Mouse (Mus musculus): ENCODE results near the gene Cdc42bpa. TPM values are rescaled to one million over a fixed set of nuclear protein-coding genes. Genes with fewer than 3 reads are reported as not detected.

Cdc42bpa gene
- total RNA-seq, 1 experiment from 2014 or later = 2.0 TPM

DNA sequence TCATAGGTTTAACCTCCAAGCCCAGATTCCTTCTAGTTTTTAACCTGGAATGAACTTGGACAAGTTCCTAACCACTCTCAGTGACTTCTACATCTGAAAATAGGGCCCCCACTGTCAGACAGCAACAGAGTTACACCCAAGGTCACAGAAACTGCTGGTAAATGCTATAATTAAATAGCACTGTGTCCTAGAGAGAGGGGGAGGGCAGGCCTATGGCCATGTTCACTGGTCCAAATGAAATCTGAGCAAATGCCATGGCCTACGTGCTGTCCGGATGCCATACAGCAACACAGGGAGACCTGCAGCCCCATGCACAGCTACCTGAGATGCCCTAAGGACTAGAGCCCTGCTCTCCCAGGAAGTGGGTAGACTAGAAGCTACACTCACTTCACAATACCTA lies 219.6 kb downstream of the Cdc42bpa start:
- no peak for ATAC-seq (replicated peaks; ENCODE audit: insufficient number of reproducible peaks, low FRiP score, low TSS enrichment, poor library complexity, severe bottlenecking)

DNA sequence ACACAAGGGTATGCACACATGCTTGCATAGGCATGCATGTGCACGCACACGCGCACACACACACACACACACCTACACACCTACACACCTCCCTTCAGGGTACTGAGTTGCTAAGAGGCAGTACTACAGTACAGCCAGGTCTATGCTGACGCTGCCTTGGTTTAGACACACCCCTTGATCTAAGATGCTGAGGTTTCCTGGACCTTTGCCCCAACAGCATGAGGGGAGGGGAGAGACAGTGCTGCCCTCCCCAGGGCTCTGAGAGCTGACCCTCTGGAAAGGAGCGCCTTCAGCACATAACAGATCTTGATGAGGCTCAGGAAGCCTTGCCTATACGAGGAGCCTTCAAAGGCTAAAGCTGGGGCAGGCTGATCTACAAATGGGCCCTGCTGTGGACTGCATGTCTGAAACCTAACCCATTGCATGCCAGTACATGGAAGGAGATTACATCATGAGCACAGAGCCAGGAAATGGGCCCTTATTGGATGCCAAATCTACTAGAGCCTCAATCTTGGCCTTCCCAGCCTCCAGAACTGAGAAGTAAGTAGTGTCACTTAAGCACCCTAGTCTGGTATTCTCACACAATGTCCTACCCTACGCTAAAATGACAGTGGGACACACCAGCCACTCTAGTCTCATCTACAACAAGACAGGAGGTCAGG lies 221.2 kb downstream of the Cdc42bpa start:
- ATAC-seq (replicated peaks; ENCODE audit: insufficient number of reproducible peaks, low FRiP score, low TSS enrichment, poor library complexity, severe bottlenecking) = no peak

DNA sequence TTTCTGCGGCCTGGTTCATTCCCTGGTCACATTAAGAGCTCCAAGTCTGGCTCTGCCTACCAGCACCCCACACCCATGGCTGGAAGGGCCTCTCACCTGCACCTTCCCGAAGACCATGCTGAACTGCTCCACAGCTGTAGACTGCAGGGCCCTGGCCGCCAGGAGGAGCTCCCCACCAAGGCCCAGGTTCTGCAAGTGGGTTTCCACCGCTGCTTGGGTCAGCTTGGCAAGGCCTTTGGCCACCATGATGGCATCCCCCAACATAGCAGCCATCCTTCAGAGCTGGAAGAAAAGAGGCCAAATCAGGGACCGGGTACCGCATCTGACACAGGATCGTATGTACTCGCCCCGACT lies 221.7 kb downstream of the Cdc42bpa start:
- ATAC-seq (replicated peaks; ENCODE audit: insufficient number of reproducible peaks, low FRiP score, low TSS enrichment, poor library complexity, severe bottlenecking) = no peak

DNA sequence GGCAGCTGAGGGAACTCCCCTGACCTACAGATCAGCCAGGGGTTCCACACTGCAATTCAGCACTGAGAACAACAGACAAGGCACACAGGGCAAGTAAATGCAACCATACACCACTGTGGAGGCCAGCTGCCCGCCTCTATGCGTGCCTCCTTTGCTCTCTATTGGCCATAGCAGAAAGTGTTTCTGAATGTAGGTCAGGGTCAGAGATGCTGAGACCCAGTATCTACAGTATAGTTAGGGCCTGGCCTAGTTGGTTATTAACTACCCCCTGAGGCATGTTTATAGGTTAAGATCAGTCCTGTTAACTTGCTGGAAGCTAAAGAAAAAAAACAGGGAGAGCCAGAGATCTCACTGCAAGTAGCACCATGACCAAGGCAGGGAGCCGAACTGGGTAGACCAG lies 222.5 kb downstream of the Cdc42bpa start:
- no peak for ATAC-seq (replicated peaks; ENCODE audit: insufficient number of reproducible peaks, low FRiP score, low TSS enrichment, poor library complexity, severe bottlenecking)

DNA sequence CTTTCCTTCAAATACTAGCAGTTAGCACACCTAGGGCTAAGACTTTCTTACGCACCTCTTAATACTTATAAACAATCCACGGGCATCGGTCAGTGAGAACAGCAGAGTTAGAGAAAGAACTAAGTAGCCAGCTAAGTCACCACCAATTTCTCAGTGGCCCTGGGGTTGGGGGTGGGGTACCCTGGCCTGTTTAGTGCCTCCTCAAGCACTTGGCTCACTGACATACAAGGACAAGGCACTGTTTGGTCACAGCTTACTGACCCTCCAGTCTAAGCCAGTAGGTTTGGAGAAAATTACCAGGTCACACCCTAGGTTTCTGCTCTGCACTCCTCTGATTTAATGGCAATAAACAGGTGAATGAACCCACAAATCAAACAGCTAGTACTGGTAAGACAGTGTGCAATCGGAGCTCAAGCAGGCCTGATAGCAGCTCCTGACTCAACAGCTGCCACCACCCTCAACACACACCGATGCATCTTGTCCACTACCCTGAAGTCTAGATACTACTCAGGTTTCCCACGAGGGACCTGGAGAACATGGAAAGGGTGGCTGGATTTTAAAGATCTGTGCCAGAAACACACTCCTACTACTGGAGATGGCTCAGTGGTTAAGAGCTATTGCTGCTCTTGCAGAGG lies 223.4 kb downstream of the Cdc42bpa start:
- no peak for ATAC-seq (replicated peaks; ENCODE audit: insufficient number of reproducible peaks, low FRiP score, low TSS enrichment, poor library complexity, severe bottlenecking)

DNA sequence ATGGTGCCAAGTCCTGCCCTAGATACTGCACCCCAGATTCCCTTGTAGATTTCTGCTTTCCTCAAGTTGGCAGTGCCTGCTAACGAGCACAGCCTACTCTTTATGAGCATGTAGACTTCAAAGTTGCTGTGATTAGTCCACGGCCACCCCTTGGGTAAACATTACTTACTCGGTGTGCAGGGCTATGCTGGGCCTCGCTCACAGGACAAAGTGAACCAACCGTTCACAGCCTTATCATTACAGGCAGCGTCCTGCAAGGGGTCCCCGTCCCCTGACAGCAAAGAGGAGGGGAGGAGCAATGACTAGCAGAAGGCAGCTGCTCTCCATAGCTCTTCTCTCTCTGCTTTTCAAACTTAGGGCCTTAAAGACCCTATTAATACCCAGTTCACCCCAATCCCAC lies 224.5 kb downstream of the Cdc42bpa start:
- no peak for ATAC-seq (replicated peaks; ENCODE audit: insufficient number of reproducible peaks, low FRiP score, low TSS enrichment, poor library complexity, severe bottlenecking)

DNA sequence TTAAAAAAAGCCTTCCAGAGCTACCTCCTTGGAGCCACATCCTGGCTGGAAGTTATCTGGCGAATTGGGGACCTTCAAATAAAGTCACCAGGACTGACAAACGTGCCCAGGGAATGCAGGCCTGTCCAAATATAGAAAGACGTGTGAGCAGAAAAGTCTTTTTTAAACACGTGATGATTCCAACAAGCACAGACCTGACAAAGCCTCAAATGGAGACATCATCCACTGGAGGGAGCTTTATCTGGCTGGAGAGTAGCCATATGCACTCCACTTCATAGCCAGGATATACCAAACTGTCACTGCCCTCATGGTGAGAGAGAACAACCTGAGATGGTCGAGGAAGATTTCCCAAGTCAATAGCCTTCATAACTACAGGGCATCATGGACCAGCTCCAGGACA lies 225.6 kb downstream of the Cdc42bpa start:
- ATAC-seq (replicated peaks; ENCODE audit: insufficient number of reproducible peaks, low FRiP score, low TSS enrichment, poor library complexity, severe bottlenecking) = no peak

DNA sequence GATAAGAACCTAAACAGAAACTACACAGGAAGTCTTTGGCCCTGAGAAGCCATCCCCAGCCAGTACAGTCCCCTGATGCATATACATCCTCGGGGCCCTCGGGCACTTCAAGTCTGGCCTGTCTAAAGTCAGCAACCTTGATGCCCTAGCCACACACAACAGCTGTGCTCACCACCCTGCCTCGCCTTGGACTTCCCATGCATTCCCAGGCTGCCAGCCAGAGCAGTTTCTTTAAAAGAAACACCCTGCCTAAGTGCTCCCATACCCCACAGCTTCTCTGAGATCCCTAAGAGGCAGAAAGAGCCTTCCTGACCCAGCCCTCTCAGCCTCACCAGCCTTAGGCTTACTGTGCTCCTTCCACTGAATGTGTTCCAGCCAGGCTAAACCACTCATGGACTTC lies 226.1 kb downstream of the Cdc42bpa start:
- no peak for ATAC-seq (replicated peaks; ENCODE audit: insufficient number of reproducible peaks, low FRiP score, low TSS enrichment, poor library complexity, severe bottlenecking)

DNA sequence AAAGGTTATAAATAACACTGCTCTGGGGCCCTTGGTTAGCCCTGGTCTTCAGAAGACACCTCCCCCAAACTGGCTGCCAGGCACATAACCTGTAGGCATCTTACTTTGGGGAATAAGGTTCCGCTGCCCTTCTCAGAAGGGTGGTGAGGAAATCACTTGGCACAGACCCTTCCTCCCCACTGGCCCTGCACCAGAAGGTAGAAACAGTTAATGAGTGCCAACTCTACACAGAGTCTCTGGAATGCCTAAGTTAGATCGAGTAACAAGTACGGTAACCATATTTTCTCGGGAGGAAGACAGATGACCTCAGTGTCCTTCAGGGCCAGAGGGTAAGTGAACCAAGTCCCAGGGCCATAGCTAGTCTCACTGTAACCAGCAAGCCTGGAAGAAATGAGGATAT lies 228.7 kb downstream of the Cdc42bpa start:
- ATAC-seq (replicated peaks; ENCODE audit: insufficient number of reproducible peaks, low FRiP score, low TSS enrichment, poor library complexity, severe bottlenecking) = no peak

DNA sequence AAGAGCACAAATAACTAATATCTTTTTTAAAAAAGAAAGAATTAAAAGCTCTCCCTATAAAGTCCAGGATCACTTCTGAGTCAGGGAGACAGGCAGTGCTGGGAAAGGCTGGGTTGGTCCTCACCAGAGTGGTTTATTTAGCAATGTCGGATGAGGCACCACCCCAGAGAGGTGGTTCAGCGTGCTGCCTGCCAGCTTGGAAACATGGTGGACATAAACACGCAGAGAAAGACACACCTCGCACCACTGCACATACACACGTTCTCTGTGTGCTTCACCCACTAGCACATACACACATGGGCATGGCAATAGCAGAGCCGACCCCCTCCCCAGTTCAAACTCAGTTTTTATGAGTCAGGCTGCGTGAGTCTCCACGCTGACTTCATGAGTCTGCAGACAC lies 230.8 kb downstream of the Cdc42bpa start:
- no peak for ATAC-seq (replicated peaks; ENCODE audit: insufficient number of reproducible peaks, low FRiP score, low TSS enrichment, poor library complexity, severe bottlenecking)

DNA sequence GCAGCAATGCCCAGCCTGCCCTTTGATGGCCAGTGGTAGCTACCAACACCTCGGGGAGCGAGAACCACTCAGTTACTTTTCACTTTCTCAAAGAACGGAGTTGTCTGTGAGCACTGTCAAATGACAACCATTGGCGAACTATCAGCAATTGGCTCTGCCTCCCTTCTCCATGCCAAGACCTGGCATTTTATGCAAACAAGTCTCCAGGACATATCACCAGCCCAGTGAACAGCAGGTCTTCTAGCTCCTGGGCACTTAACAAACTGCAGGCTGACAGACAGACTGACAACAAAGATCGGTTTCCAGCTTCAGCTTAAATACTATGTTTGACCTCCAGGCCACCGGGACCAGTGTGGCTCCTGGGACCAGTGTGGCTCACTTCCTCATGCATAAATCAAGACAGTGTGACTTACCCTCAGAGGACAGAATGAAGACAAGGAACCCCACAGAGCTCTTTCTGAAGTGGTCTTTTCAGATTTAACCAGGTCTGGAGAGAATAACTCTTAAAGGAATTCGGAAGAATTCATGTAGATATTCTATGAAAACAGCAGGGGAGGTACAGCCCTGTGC lies 231.5 kb downstream of the Cdc42bpa start:
- ATAC-seq (replicated peaks; ENCODE audit: insufficient number of reproducible peaks, low FRiP score, low TSS enrichment, poor library complexity, severe bottlenecking) = no peak

DNA sequence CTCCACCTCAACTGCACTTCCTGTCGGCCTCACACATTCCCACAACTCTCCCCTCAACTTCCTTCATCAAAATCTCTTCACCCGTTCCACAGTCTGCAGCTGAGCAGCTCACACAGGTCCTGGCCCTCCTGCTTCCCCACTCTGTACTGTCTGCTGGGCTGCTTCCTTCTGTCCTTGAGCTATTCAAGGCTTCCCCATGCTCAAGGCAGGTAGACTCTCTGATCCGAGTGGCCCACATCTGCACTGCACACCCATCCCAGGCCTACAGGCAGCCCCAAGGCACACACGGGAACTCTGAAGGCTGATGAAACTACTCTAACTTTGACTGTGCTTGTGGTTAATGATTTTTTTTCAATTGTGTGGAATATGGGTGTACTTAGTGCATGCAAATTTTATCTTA lies 232.6 kb downstream of the Cdc42bpa start:
- no peak for ATAC-seq (replicated peaks; ENCODE audit: insufficient number of reproducible peaks, low FRiP score, low TSS enrichment, poor library complexity, severe bottlenecking)

DNA sequence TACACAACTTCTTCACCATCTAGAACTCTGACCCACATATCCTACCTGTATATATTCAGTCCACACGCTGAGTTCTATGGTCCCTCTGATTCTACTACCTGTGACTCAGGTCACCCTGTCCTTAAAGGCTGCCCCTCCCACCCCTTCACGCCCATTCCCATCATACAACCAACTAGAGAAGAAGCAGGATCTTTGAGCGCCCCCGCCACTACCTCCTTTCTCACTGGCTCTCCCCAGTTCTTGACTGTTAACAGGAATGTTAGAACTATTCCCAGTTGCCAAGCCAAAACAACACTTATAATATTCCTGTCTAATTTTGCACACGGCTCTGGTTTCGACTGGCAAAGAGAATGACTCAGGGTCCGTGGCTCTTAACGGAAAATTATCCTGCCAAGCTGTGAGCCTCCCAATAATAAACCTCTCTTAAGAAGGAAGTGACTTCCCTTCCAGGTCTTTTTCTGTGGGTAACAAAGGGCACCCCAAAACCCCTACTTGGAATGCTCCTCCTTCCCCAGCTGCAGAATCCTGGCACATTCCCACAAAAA lies 233.2 kb downstream of the Cdc42bpa start:
- no peak for ATAC-seq (replicated peaks; ENCODE audit: insufficient number of reproducible peaks, low FRiP score, low TSS enrichment, poor library complexity, severe bottlenecking)

DNA sequence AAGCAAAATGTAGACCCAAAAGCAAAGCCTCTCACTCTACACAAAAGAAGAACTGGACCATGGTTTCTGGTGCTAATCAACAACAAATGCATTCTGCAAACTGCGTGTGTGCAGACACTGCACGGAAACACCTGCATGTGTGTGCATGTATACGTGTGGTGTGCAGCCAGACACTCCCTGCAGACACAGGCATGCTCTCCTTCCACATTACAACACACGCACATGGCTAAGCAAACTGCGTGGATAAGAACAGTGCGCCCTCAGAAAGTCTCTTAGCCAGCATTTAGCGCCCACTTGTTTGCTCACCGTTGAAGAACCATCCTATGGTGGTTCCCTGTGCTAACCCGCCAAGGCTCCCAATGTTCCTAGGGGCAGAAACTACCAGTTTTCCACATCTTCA lies 233.8 kb downstream of the Cdc42bpa start:
- ATAC-seq (replicated peaks; ENCODE audit: insufficient number of reproducible peaks, low FRiP score, low TSS enrichment, poor library complexity, severe bottlenecking) = no peak

DNA sequence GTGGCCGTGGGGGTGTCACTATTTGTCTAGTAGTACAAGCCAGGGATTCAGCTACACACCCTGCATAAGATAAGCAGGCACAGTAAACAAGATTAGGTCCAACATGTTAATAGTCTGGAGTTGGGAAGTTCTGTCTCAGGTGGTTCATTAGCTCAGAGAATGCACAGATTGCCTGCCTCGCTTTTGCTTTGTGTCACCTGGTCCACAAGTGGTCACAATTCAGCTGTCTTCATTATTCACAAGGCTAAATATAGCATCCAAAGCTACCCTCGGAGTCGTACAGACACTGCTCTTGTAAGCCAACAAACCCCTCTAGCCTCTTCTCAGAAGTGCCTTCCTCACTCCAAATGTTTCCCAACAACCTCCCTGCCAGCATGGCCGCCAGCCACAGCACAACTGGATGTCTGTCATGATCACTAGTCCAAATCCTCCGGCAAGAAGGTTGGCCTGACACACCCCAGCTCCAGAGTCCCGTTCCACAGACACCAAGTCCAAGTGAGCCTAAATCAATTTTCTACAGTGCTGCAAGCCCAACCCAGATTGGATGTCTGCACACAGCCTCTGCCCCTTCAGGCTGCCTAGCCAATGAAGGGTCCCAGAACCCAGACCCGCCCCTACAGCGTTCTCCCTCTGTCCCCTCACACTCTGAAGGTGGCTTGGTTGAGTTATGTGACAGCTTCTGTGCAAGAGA lies 234.7 kb downstream of the Cdc42bpa start:
- peak; percentile 21; the same call in 1 of the 2 replicates for ATAC-seq (replicated peaks; ENCODE audit: insufficient number of reproducible peaks, low FRiP score, low TSS enrichment, poor library complexity, severe bottlenecking)

DNA sequence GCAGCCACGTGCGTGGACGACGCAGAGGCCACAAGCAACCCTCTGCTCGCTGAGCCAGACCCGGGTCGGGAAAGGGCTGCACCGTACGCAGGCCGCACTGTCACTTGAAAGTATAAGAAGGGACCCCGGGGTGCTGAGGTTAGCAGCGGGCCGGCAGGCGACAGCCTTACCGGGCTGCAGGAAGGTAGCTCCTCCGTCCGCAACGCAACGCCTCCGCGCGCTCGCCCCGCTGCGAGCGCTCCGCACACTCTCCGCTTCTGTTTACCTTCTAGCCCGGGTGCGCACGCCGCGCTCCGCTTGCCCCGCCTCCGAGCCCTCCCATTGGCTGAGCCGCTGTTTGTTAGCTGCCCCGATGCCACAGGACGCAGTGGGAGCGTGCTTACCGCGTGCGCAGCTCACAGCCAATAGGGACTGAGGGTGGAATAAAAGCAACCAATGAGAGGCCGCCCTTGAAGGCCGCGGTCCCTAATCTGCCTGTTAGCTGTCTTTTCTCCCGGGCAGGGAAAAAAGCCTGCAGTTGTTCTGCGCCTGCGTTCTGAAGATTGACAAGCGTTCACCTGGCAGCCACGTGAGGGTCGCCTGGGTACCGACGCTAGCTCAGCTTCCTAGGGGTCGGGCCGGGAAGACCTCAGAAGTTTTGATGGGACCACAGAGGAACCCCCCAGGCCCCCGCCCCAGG lies 235.6 kb downstream of the Cdc42bpa start:
- ATAC-seq (replicated peaks; ENCODE audit: insufficient number of reproducible peaks, low FRiP score, low TSS enrichment, poor library complexity, severe bottlenecking) = peak; percentile 95

DNA sequence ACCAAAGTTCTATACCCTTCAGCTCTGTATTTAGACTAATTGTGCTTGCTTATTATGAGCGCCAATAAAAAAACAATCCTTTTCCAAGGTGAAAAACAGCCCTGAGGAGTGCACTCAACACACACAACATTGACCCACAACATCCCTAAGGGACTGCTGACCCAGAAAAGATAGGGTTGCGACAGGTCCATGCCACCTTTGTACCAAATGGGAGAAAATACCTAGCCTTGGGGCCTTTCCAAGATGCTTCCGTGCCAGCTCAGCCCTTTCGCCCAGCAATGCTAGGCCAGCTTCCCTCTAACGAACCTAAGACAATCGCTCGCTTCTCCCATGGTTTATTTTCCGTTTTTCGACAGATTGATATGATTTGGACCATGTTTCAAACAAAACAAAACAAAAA lies 236.2 kb downstream of the Cdc42bpa start:
- ATAC-seq (replicated peaks; ENCODE audit: insufficient number of reproducible peaks, low FRiP score, low TSS enrichment, poor library complexity, severe bottlenecking) = no peak

DNA sequence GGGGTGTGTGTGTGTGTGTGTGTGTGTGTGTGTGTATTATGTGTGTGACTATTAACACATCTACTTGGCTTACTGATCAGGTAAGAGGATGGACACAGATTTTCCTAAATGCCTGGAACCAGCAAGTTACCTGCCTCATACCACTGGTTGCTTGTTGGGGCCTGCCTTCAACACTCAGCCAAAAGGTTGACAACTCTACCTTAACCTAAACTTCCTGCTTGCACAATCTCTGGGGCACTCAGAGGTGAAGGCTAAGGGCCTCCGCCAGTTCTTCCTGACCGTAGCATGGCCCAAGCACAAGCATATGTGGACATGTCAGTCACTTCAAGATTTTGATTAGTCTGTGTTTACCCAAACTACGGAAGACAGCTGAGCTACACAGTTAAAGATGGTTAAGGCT lies 237.7 kb downstream of the Cdc42bpa start:
- ATAC-seq (replicated peaks; ENCODE audit: insufficient number of reproducible peaks, low FRiP score, low TSS enrichment, poor library complexity, severe bottlenecking) = no peak
